Mouse (Mus musculus): ENCODE data around the gene Csmd2. TPM values are rescaled to one million over a fixed set of nuclear protein-coding genes. Genes with fewer than 3 reads are reported as not detected.

Csmd2 gene
- polyA plus RNA-seq, 2 experiments: 0.22 to 0.33 TPM

GRCm38 (mm10) chr4:128153144-128153543, 165.5 kb downstream of the Csmd2 start:
- Histone ChIP-seq H3K9ac (ENCODE audit: low read depth, low read length, severe bottlenecking) (no peak overlapping the region), H3K27me3 (ENCODE audit: control insufficient read depth, insufficient read depth, low read length) (no peaks in the 10 kb centered on the region), H3K27ac (replicated peaks; ENCODE audit: low read depth, low read length) (no peak overlapping the region), H3K36me3 (ENCODE audit: control insufficient read depth, insufficient read depth, low read length) (no peaks in the 10 kb centered on the region), H3K4me2 (replicated peaks; ENCODE audit: low read depth, low read length, severe bottlenecking) (no peak overlapping the region), H3K4me1 (ENCODE audit: control insufficient read depth, insufficient read depth, low read length) (no peaks in the 10 kb centered on the region), H3K4me3 (replicated peaks; ENCODE audit: low read length) (no peak overlapping the region), H3K9me3 (ENCODE audit: control insufficient read depth, low read length) (no peaks in the 10 kb centered on the region)
- DNase-seq (ENCODE audit: low spot score) (no peak), ATAC-seq (ENCODE audit: low FRiP score, low read depth) (no peak)
- no peak for TF ChIP-seq POLR2A (IDR thresholded peaks at IDR 0.05; ENCODE audit: borderline replicate concordance, extremely low read depth, insufficient read depth, insufficient read length)
- WGBS: 91% methylated on average over 4 of the region's 4 CpGs

GRCm38 (mm10) chr4:128155226-128155625, 167.6 kb downstream of the Csmd2 start:
- no peaks in the 10 kb centered on the region for H3K36me3 ChIP-seq (ENCODE audit: control insufficient read depth, insufficient read depth, low read length)
- no peak for TF ChIP-seq POLR2A (IDR thresholded peaks at IDR 0.05; ENCODE audit: borderline replicate concordance, extremely low read depth, insufficient read depth, insufficient read length)
- no peaks in the 10 kb centered on the region for H3K4me1 ChIP-seq (ENCODE audit: control insufficient read depth, insufficient read depth, low read length)
- no peaks in the 10 kb centered on the region for H3K9me3 ChIP-seq (ENCODE audit: control insufficient read depth, low read length)
- no peak overlapping the region for H3K9ac ChIP-seq (ENCODE audit: low read depth, low read length, severe bottlenecking)
- H3K27me3 ChIP-seq (ENCODE audit: control insufficient read depth, insufficient read depth, low read length): no peaks in the 10 kb centered on the region
- no peak overlapping the region for H3K4me3 ChIP-seq (replicated peaks; ENCODE audit: low read length)
- H3K4me2 ChIP-seq (replicated peaks; ENCODE audit: low read depth, low read length, severe bottlenecking): no peak overlapping the region
- 3% methylated on average over 3 of the region's 3 CpGs for WGBS
- ATAC-seq (ENCODE audit: low FRiP score, low read depth): no peak
- DNase-seq (ENCODE audit: low spot score): no peak
- H3K27ac ChIP-seq (replicated peaks; ENCODE audit: low read depth, low read length): no peak overlapping the region

DNA sequence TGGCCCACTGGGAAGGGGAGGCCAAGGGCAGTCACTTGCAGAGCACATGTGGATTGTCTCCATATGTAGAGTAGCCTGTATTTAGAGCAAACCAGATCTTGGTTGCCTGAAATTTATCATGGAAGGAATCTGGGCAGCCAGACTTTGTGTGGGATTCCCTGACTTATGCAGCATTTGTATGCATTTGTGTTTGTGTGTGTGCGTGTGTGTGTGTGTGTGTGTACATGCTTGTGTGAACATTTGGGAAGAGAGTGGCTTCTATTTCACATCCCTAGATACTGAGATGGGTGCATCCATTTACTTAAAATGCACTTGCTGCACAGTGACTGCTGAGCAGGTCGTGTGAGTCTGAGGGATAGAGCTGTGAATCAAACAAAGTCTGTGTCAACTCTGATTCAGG, 173.0 kb downstream of the Csmd2 start:
- ATAC-seq (ENCODE audit: low FRiP score, low read depth) (no peak), DNase-seq (ENCODE audit: low spot score) (no peak)
- TF ChIP-seq POLR2A (IDR thresholded peaks at IDR 0.05; ENCODE audit: borderline replicate concordance, extremely low read depth, insufficient read depth, insufficient read length): no peak
- no peak overlapping the region for H3K9ac ChIP-seq (ENCODE audit: low read depth, low read length, severe bottlenecking)
- 79% methylated on average over 2 of the region's 2 CpGs for WGBS
- H3K4me3 ChIP-seq (replicated peaks; ENCODE audit: low read length): no peak overlapping the region
- no peak overlapping the region for H3K27ac ChIP-seq (replicated peaks; ENCODE audit: low read depth, low read length)
- no peak overlapping the region for H3K4me2 ChIP-seq (replicated peaks; ENCODE audit: low read depth, low read length, severe bottlenecking)
- H3K4me1 ChIP-seq (ENCODE audit: control insufficient read depth, insufficient read depth, low read length): 0 out of 2 replicates have a peak, but pooled peaks cover 2% of the 10 kb centered on the region
- no peaks in the 10 kb centered on the region for H3K36me3 ChIP-seq (ENCODE audit: control insufficient read depth, insufficient read depth, low read length)
- H3K9me3 ChIP-seq (ENCODE audit: control insufficient read depth, low read length): no peaks in the 10 kb centered on the region
- H3K27me3 ChIP-seq (ENCODE audit: control insufficient read depth, insufficient read depth, low read length): no peaks in the 10 kb centered on the region

GRCm38 (mm10) chr4:128170181-128170580, 182.5 kb downstream of the Csmd2 start:
- Histone ChIP-seq H3K36me3 (ENCODE audit: control insufficient read depth, insufficient read depth, low read length) (no peaks in the 10 kb centered on the region), H3K27ac (replicated peaks; ENCODE audit: low read depth, low read length) (no peak overlapping the region), H3K9ac (ENCODE audit: low read depth, low read length, severe bottlenecking) (no peak overlapping the region), H3K4me1 (ENCODE audit: control insufficient read depth, insufficient read depth, low read length) (no peaks in the 10 kb centered on the region), H3K4me2 (replicated peaks; ENCODE audit: low read depth, low read length, severe bottlenecking) (no peak overlapping the region), H3K9me3 (ENCODE audit: control insufficient read depth, low read length) (no peaks in the 10 kb centered on the region), H3K4me3 (replicated peaks; ENCODE audit: low read length) (no peak overlapping the region), H3K27me3 (ENCODE audit: control insufficient read depth, insufficient read depth, low read length) (no peaks in the 10 kb centered on the region)
- DNase-seq (ENCODE audit: low spot score) (no peak), ATAC-seq (ENCODE audit: low FRiP score, low read depth) (no peak)
- no peak for TF ChIP-seq POLR2A (IDR thresholded peaks at IDR 0.05; ENCODE audit: borderline replicate concordance, extremely low read depth, insufficient read depth, insufficient read length)
- WGBS: 84% methylated on average over 8 of the region's 8 CpGs

DNA sequence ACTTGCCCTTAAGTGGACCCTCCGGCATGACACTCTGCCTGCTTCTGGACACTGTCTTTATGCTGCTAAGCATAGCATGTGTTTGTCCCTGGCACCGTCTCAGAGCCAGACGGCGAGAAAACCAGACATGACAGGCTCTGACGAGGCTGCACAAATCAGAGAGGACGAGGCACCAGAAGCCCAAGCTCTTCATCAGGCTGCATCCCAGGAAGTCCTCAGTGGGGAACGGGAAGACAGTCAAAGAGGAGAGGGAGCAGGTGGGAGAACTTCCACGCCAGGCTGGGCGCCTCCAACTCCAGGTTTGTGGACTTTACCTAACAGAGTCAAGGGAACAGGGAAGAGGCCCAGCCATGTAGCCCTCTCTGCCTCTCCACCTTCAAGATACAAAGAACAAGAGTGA, 183.6 kb downstream of the Csmd2 start:
- Histone ChIP-seq H3K27me3 (ENCODE audit: control insufficient read depth, insufficient read depth, low read length) (no peaks in the 10 kb centered on the region), H3K9ac (ENCODE audit: low read depth, low read length, severe bottlenecking) (no peak overlapping the region), H3K4me1 (ENCODE audit: control insufficient read depth, insufficient read depth, low read length) (no peaks in the 10 kb centered on the region), H3K4me2 (replicated peaks; ENCODE audit: low read depth, low read length, severe bottlenecking) (no peak overlapping the region), H3K4me3 (replicated peaks; ENCODE audit: low read length) (no peak overlapping the region), H3K27ac (replicated peaks; ENCODE audit: low read depth, low read length) (no peak overlapping the region), H3K36me3 (ENCODE audit: control insufficient read depth, insufficient read depth, low read length) (no peaks in the 10 kb centered on the region), H3K9me3 (ENCODE audit: control insufficient read depth, low read length) (no peaks in the 10 kb centered on the region)
- 76% methylated on average over 9 of the region's 9 CpGs for WGBS
- TF ChIP-seq POLR2A (IDR thresholded peaks at IDR 0.05; ENCODE audit: borderline replicate concordance, extremely low read depth, insufficient read depth, insufficient read length): no peak
- ATAC-seq (ENCODE audit: low FRiP score, low read depth) (no peak), DNase-seq (ENCODE audit: low spot score) (no peak)

GRCm38 (mm10) chr4:128171701-128172100, 184.0 kb downstream of the Csmd2 start:
- ATAC-seq (ENCODE audit: low FRiP score, low read depth): no peak
- H3K27ac ChIP-seq (replicated peaks; ENCODE audit: low read depth, low read length): no peak overlapping the region
- no peak for DNase-seq (ENCODE audit: low spot score)
- TF ChIP-seq POLR2A (IDR thresholded peaks at IDR 0.05; ENCODE audit: borderline replicate concordance, extremely low read depth, insufficient read depth, insufficient read length): no peak
- no peak overlapping the region for H3K4me3 ChIP-seq (replicated peaks; ENCODE audit: low read length)
- no peaks in the 10 kb centered on the region for H3K4me1 ChIP-seq (ENCODE audit: control insufficient read depth, insufficient read depth, low read length)
- no peak overlapping the region for H3K9ac ChIP-seq (ENCODE audit: low read depth, low read length, severe bottlenecking)
- H3K4me2 ChIP-seq (replicated peaks; ENCODE audit: low read depth, low read length, severe bottlenecking): no peak overlapping the region
- H3K36me3 ChIP-seq (ENCODE audit: control insufficient read depth, insufficient read depth, low read length): no peaks in the 10 kb centered on the region
- no peaks in the 10 kb centered on the region for H3K9me3 ChIP-seq (ENCODE audit: control insufficient read depth, low read length)
- WGBS: 92% methylated on average over 1 of the region's 1 CpGs
- no peaks in the 10 kb centered on the region for H3K27me3 ChIP-seq (ENCODE audit: control insufficient read depth, insufficient read depth, low read length)

All from limb, embryonic 14.5 days (tissue).